Mouse (Mus musculus): ENCODE measurements around the gene Sox5.

Sox5 gene

GRCm38 (mm10) chr6:143892869-143893268, 888.9 kb downstream of the Sox5 start:
- no peak for DNase-seq

- no peak for DNase-seq
These were observed 893.2 kb downstream of the Sox5 start for GRCm38 (mm10) chr6:143888556-143888955.

GRCm38 (mm10) chr6:143878525-143878924, 903.3 kb downstream of the Sox5 start:
- no peak for DNase-seq

- no peak for DNase-seq
These were observed 913.0 kb downstream of the Sox5 start for GRCm38 (mm10) chr6:143868790-143869189.

- peak; percentile 63 for DNase-seq
These were observed 913.6 kb downstream of the Sox5 start for GRCm38 (mm10) chr6:143868155-143868685.

GRCm38 (mm10) chr6:143867029-143867428, 914.7 kb downstream of the Sox5 start:
- DNase-seq, result no peak

- DNase-seq, result no peak
These were observed 915.2 kb downstream of the Sox5 start for GRCm38 (mm10) chr6:143866566-143866965.

GRCm38 (mm10) chr6:143862611-143863110, 919.1 kb downstream of the Sox5 start:
- no peak for DNase-seq

- no peak for DNase-seq
These were observed 921.7 kb downstream of the Sox5 start for GRCm38 (mm10) chr6:143860036-143860435.

- DNase-seq, result no peak
These were observed 922.2 kb downstream of the Sox5 start for GRCm38 (mm10) chr6:143859535-143859934.

GRCm38 (mm10) chr6:143858551-143858950, 923.2 kb downstream of the Sox5 start:
- no peak for DNase-seq

GRCm38 (mm10) chr6:143857376-143857775, 924.4 kb downstream of the Sox5 start:
- no peak for DNase-seq

GRCm38 (mm10) chr6:143855421-143855820, 926.4 kb downstream of the Sox5 start:
- DNase-seq, result no peak

GRCm38 (mm10) chr6:143854031-143854430, 927.7 kb downstream of the Sox5 start:
- no peak for DNase-seq

- DNase-seq, result no peak
These were observed 936.0 kb downstream of the Sox5 start for GRCm38 (mm10) chr6:143845761-143846160.

GRCm38 (mm10) chr6:143844701-143844970, 937.1 kb downstream of the Sox5 start:
- no peak for DNase-seq

GRCm38 (mm10) chr6:143843933-143844700, 937.7 kb downstream of the Sox5 start:
- DNase-seq, result no peak

- no peak for DNase-seq
These were observed 939.8 kb downstream of the Sox5 start for GRCm38 (mm10) chr6:143841954-143842353.

- no peak for DNase-seq
These were observed 940.6 kb downstream of the Sox5 start for GRCm38 (mm10) chr6:143841109-143841638.

GRCm38 (mm10) chr6:143838384-143839076, 943.2 kb downstream of the Sox5 start:
- DNase-seq, result no peak

- no peak for DNase-seq
These were observed 946.4 kb downstream of the Sox5 start for GRCm38 (mm10) chr6:143835331-143835730.

- DNase-seq, result no peak
These were observed 947.8 kb downstream of the Sox5 start for GRCm38 (mm10) chr6:143833986-143834385.

- no peak for DNase-seq
These were observed 948.6 kb downstream of the Sox5 start for GRCm38 (mm10) chr6:143833182-143833558.

Data from thymus, postnatal 25 days (tissue).